Mouse (Mus musculus) retina, postnatal 1 day (tissue): ENCODE results near the gene Ifit2.
"Not testable (repeated sequence)": the region's sequence is repeated elsewhere in the genome, so short reads cannot be mapped to it uniquely, and the experiment has no call there.

Experiments
- DNase-seq: peaks from one replicate; pipeline ENCODE4 v3.0.0-alpha.2; 2012

The Ifit2 gene

DNA sequence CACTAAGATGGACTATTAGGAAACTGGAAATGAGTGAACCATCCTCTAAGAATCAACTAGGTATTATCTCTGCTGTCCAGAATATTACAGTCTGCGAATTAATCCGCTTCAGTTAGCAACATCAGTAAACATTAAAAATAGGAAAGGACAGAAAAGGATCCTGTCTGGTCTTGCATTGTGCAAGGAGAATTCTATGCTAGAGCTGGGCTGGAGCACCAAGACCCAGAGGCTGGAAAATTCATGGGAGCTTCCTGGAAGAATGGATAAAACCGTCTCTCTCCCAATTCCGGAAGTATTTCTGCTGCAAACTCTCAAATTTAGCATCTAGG lies 325 bp upstream of the Ifit2 start:
- DNase-seq = no peak

DNA sequence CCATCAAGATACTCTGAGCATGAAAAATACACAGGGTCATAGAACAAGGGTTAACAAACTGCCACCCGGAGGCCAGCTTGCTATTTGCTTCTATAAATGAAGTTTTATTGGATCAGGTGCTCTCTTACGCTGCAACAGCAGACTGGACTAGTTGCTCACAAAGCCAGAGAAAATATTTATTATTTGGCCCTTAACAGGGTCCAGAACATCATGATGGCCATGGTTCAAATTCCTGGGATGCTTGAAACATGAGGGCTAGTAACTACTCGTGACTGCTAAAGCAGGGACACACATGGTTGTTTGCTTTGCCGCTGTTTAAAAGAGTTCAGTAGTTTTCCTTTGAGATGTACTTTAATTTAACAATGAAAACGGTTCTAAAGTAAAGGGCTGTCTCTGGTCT lies 1.5 kb downstream of the Ifit2 start:
- no peak for DNase-seq

GRCm38 (mm10) chr19:34553021-34553420 lies 2.5 kb downstream of the Ifit2 start:
- no peak for DNase-seq

- no peak for DNase-seq
Measured at GRCm38 (mm10) chr19:34553522-34553921, 3.0 kb downstream of the Ifit2 start.

DNA sequence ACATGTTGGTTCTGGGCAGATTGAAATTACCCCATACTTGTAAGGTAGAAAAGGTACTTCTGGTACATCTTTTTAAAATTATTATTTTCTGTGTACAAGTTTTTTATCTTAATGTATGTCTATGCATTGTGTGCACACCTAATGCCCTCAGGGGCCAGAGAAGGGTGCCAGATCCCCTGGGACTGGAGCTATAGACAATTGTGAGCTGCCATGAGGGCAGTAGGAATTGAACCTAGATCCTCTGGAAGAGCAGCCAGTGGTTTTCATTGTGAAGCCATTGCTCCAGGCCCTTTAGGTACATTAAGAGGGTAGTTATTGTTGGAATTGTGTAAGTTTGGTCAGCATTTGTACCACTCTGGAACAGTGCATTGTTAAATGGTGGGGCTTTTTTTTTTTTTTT lies 3.6 kb downstream of the Ifit2 start:
- DNase-seq = no peak

DNA sequence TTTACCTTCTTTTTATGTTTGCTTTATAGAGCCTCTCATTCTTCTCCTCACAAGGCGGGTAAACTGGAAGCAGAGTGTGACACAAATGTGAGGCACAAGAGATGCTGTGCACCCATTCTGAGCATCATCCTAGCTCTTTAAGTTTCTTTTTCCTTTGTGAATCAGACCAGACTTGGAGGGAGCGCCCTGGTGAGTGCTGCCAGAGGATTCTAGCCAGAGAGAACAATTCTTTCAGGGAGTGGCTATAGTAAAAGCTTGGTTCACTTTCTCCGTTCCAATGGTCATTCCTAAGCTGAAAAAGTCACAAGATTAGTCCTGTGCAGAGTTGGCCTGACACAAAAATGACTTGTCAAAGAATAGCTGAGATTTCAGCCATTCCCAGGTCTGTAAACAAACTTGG lies 6.1 kb downstream of the Ifit2 start:
- DNase-seq = no peak

DNA sequence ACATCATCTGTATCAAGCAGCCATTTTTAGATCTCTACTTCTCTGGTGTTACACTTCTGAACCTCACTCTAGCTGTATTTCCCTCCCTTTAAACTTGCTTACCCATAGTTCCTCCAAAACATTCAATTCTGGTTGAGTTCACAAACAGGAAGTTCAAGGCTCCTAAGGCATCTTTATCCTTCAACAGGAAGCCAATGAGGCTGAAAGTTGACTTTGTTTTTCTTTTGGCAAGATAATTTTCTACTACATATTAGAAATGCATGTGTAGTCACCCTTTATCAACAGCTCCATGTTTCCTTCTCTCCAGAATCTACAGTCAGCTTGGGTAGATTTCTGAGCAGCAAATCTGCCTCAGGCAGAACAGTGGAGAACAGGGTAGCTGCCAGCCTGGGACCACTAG lies 12.1 kb downstream of the Ifit2 start:
- no peak for DNase-seq

GRCm38 (mm10) chr19:34566178-34566784 lies 15.8 kb downstream of the Ifit2 start:
- no peak for DNase-seq

- no peak for DNase-seq
Measured at GRCm38 (mm10) chr19:34568988-34569895, 18.7 kb downstream of the Ifit2 start.

DNA sequence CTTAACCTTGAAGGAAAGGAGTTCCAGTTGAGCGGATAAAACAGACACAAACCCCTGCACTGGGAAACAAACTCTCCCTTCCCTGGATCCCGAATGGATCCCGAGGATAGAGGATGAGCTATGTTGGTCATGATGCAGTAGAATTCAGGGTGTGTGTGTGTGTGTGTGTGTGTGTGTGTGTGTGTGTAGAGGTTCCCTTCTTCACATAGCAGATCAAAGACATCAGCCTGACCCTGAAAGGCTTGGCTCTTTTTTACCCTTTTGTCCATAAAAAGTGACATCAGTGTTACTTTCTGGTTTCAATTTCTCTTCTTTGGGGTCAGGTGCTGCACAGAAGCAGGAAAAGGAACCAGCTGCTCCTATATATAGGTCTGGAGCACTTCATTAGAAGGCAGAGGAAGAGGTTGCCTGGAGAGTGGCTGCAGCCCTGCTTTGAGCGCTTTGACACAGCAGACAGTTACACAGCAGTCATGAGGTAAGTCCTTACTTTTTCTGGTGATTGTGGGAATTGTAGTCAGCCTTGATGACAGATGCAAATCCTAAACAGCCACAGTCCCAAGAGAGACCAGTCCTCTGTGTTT lies 19.5 kb downstream of the Ifit2 start:
- DNase-seq = no peak

DNA sequence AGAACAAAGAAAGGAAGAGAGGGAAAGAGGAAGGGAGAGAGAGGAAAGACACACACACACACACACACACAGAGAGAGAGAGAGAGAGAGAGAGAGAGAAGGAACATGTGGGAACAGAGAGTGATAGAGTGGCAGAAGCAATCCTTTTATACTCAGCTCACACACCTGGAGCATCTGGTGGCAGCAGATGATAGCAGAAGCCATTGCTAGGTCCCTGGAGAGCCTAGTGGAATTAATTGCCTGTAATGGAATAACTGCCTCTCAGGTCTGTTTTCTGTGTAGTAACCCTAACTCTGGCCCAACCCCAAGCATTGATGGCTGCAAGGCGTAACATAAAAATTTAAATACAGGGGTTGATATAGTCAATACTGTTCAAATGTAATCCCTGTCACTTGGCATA lies 20.6 kb downstream of the Ifit2 start:
- no peak for DNase-seq

GRCm38 (mm10) chr19:34573650-34574049 lies 23.2 kb downstream of the Ifit2 start:
- no peak for DNase-seq

DNA sequence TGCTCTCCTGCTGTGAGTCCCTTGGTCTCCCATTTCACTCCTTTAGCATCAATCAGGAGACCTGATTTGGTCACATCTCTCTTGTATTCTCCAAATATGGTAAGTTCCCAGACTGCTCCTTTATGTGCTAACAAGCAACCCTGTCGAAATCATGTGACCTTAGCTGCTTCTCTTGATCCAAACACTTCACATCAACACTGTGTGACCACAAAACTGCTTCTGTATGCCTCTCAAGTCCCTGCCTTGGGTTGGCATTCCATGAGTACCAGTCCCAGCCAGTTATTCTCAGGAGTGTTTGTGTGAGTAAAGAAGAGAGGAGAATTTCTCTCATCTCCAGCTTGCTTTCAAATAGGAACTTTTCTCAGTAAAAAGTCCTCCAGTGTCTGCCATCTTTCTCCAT lies 26.6 kb downstream of the Ifit2 start:
- DNase-seq = no peak

DNA sequence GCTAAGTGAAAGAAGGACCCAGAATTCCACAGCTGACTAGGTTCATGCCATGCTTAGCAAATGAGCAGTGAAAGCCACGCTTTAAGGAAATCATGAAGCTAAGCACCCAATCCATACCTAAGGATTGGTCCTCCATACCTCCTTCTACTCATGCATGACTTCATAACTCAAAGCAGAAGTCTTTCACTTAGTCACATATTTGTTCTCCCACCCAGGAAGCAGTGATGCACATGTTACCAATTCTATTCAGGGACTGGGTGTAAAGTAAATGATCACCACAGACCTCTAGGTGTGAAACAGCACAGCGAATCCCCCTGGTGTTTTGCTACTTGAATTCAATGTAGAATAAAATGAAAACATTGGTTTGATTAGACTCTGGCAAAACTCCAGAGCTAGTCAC lies 32.2 kb downstream of the Ifit2 start:
- not testable (repeated sequence) for DNase-seq

- not testable (repeated sequence) for DNase-seq
Measured at GRCm38 (mm10) chr19:34583126-34583766, 32.8 kb downstream of the Ifit2 start, which contains the start of gene Ifit3. Gene Ifit3 (plus strand): TSS chr19:34583531.

GRCm38 (mm10) chr19:34585740-34586458 lies 35.4 kb downstream of the Ifit2 start:
- DNase-seq = not testable (repeated sequence)

DNA sequence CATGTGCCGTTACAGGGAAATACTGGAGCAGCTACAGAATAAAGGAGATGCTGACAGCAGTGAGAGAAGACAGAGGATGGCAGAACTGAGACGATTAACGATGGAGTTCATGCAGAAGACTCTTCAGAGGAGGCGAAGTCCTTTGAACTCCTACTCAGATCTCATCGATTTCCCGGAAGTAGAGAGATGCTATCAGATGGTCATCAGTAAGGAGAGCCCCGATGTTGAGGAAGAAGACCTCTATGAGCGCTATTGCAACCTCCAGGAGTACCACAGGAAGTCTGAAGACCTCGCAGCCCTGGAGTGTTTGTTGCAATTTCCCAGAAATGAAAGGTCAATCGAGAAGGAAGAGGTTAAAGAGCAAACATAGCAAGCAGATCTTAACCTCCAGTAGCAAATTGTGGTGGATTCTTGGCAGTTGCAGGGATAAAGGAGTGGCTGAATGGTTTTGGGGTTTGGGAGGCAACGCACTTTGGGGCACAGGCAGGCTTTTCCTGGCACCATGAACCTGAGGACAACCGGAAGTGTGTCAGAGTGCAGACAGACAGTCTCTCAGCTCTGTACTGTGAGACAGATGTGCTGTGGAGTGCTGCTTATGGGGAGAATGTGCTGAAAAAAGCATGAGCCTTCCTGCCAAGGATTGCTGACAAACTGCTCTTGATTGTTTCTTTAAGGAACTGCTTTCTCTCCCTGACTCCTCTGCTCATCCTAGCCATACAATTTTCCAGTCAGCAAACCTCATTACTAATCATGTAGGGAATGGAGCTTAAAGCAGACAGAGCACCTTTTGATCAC lies 37.6 kb downstream of the Ifit2 start:
- not testable (repeated sequence) for DNase-seq

DNA sequence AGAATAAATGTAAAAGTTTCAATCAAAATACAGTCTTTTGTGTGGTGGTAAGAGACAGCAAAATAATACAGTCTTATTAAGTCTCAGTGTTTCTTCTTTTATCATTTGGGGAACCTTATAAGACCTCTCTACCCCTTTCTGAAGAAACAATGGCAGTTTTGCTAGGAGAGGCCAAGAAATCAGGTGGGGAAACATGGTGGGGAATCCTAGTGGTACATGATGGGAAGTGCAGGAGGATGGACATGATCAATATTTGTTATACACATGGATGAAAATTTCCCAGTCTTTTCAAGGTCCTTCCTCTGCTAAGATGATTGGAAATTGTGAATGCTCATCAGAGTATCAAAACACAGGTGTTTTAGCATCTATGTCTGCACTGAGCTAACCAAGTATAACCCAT lies 38.5 kb downstream of the Ifit2 start:
- no peak for DNase-seq

- DNase-seq = no peak
Measured at GRCm38 (mm10) chr19:34593456-34593855, 43.0 kb downstream of the Ifit2 start.

- not testable (repeated sequence) for DNase-seq
Measured at GRCm38 (mm10) chr19:34594523-34594922, 44.0 kb downstream of the Ifit2 start.

- no peak for DNase-seq
Measured at GRCm38 (mm10) chr19:34596811-34597210, 46.3 kb downstream of the Ifit2 start.

DNA sequence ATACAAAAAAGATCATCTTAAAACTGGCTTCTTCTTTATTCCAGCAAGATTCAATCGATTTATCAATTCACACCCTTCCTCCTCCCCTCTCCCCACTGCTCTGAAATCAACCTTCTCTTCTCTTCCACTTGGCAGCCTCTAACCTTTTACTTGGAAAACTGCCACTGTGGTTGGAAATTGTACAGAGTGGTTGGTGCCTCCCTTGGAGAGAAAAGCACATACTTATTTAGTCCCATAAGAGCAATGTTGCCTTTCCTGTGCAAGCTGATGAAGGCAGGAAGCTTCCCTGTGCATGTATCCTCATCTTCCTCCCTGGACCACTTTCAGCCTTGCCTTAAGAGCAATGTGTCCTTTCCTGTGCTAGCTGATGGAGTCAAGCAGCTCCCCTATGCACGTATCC lies 47.8 kb downstream of the Ifit2 start:
- DNase-seq = no peak
